Mouse (Mus musculus): Measurements from ENCODE around the gene Rps15. TPM values are rescaled to one million over a fixed set of nuclear protein-coding genes. Genes with fewer than 3 reads are reported as not detected.
"Not testable (repeated sequence)": the region's sequence is repeated elsewhere in the genome, so short reads cannot be mapped to it uniquely, and the experiment has no call there.

The Rps15 gene
- 573 and 601 TPM in 2 replicates for polyA plus RNA-seq (2015; fragmentation: Nextera tagmentation; extraction: Ambion mirVana)

DNA sequence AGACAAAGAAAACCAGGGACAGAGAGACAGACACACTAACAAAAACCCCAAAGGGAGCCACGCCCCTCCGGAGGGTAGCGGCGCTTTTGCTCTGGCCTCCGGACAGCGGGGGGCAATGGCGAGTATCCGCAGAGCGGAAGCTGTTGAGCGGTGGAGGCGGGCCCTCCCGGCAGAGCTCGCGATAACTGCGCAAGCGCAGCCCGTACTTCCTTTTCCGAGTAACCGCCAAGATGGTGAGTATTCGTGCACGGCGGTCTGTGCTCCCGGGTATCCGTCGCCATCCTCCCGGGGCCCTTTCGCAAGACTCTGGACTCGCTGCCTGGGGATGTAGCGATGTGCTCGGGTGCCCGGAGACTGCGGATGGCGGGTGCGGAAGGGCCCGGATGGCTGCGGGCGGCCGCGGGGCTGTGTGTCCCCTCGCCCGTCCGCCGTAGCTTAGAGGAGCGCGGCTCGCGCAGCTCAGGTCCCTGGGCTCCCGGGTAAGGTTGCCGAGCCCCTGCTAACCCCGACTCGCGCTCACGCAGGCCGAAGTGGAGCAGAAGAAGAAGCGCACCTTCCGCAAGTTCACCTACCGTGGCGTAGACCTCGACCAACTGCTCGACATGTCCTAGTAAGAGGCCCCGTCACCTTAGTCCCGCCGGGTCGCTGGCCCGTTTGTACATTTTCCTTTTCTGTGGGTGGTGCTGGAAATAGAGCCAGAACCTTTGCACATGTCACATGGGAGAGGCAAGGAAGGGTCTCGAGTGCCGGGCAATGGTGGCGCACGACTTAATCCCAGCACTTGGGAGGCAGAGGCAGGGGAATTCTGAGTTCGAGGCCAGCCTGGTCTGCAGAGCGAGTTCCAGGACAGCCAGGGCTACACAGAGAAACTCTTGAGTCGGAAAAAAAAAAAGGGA is at the start of gene Rps15:
Rps15 (plus strand) TSS at position 203 of the 896 bp plus-strand sequence.
- peak; percentile 69 for ATAC-seq (ENCODE audit: low read depth)

DNA sequence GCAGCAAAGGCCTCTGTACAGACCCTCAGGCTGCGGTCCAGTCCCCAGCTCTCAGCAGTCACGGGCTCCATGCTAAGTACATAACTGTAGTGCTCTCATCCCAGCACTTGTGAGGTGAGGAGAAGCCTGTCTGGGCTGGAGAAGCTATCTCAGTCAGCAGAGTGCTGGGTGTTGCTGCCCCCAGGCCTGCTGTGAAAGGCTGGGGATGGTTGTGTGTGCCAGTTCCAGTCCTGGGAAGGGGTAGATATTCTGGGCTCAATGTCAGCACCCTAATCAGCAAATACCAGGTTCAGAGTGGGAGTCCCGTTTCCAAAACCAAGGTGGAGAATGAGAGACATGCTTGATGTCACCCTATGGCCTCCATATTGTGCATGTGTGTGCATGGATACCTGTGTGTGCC is 49.6 kb upstream of the Rps15 start:
- 0 out of 2 replicates have a peak overlapping the region, but pooled peaks have one; percentile 17 for H3K9ac ChIP-seq
- no peaks in the 10 kb centered on the region for H3K27me3 ChIP-seq
- ATAC-seq (ENCODE audit: low read depth): no peak
- H3K27ac ChIP-seq (replicated peaks): no peak overlapping the region
- 96% methylated on average over 3 of the region's 3 CpGs for WGBS
- H3K4me3 ChIP-seq: no peak overlapping the region
- no peaks in the 10 kb centered on the region for H3K9me3 ChIP-seq
- H3K36me3 ChIP-seq: peaks cover 69% of the 10 kb centered on the region
- H3K4me1 ChIP-seq (replicated peaks): peaks cover 6% of the 10 kb centered on the region
- no peak overlapping the region for H3K4me2 ChIP-seq

More for the DNA sequence above, at the start of gene Rps15:
- Histone ChIP-seq H3K27ac (replicated peaks) (peak within 1 kb of the TSS; percentile 91), H3K9ac (peak within 1 kb of the TSS; percentile 100), H3K9me3 (no peaks in the 10 kb centered on the region), H3K4me1 (replicated peaks) (peaks cover 54% of the 10 kb centered on the region), H3K36me3 (peaks cover 39% of the 10 kb centered on the region), H3K4me3 (peak within 1 kb of the TSS; percentile 97), H3K27me3 (no peaks in the 10 kb centered on the region), H3K4me2 (peak within 1 kb of the TSS; percentile 100)
- WGBS: under 1% methylated on average over 72 of the region's 72 CpGs

DNA sequence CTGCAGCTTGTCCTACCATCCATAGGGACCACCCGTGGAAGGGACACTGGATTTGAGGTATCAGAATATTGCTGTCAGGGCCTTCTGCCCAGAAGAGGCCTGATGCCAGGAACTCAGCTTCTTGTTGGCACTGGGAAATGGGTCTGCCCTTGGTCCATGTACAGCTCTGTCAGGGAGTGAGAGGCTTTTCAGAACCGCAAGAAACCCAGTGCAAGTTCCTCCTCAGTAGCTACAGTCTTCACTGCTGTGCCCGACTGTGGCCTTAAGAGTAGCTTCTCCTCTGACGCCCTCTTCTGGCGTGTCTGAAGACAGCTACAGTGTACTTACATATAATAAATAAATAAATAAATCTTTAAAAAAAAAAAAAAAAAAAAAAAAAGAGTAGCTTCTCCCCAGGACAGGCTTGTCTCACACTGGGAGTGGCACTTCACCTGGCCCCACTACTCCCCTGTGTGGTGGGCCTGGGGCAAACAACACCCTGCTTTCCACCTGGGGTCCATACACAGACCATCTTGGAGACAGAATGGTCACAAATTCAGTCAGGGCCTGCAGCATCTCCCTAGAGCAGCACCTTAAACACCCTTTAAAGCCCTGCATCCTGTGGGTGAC is 47.4 kb upstream of the Rps15 start:
- no peak for ATAC-seq (ENCODE audit: low read depth)
- Histone ChIP-seq H3K9me3 (no peaks in the 10 kb centered on the region), H3K4me2 (no peak overlapping the region), H3K27ac (replicated peaks) (no peak overlapping the region), H3K27me3 (no peaks in the 10 kb centered on the region), H3K36me3 (peaks cover 46% of the 10 kb centered on the region), H3K9ac (0 out of 2 replicates have a peak overlapping the region, but pooled peaks have one; percentile 58), H3K4me1 (replicated peaks) (peaks cover 15% of the 10 kb centered on the region), H3K4me3 (no peak overlapping the region)
- WGBS: 34% methylated on average over 5 of the region's 5 CpGs

DNA sequence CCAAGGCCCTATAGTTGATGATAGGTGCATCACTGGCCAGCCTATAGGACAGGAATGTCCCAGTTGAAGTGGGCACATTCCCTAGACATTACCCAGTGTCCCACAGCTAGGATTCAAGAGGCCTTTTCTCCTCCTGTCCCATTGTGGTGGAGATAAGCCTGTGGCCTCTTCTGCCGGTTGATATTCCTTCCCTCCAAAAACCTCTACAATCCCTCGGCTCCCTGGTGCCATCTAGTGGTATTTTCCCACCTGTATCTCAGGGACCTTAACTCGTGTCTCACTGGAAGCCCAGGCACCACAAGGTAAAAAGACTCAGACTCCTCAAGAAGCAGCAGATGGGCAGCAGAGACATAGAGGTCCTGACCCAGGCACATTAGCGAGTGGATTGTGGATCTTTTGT is 46.7 kb upstream of the Rps15 start:
- H3K4me3 ChIP-seq: no peak overlapping the region
- H3K4me1 ChIP-seq (replicated peaks): peaks cover 22% of the 10 kb centered on the region
- 0 out of 2 replicates have a peak, but pooled peaks have one; percentile 16 for ATAC-seq (ENCODE audit: low read depth)
- WGBS: 6% methylated on average over 4 of the region's 4 CpGs
- peak overlapping the region; percentile 74 for H3K27ac ChIP-seq (replicated peaks)
- no peaks in the 10 kb centered on the region for H3K9me3 ChIP-seq
- H3K4me2 ChIP-seq: no peak overlapping the region
- H3K9ac ChIP-seq: peak overlapping the region; percentile 58
- no peaks in the 10 kb centered on the region for H3K27me3 ChIP-seq
- peaks cover 39% of the 10 kb centered on the region for H3K36me3 ChIP-seq

DNA sequence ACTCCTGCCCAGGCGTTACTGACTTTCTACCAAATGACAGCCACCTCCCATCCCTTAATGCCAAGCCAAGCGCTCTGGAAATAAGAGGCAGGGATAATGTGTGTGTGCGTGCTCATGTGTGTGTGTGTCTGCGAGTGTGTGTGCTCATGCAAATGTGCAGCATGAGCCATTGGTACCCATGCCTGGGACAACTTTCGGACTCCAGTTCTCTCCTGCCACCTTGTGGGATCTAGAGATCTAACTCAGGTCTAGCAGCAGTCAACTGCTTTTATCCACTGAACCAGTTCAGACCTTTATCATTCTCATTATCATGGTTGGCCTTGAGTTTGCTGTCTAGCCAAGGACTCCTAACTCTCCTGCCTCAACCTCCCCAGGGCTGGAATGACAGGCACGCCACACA is 44.4 kb upstream of the Rps15 start:
- Histone ChIP-seq H3K9ac (no peak overlapping the region), H3K4me2 (no peak overlapping the region), H3K36me3 (peaks cover 18% of the 10 kb centered on the region), H3K4me3 (no peak overlapping the region), H3K9me3 (no peaks in the 10 kb centered on the region), H3K4me1 (replicated peaks) (peaks cover 30% of the 10 kb centered on the region), H3K27me3 (no peaks in the 10 kb centered on the region), H3K27ac (replicated peaks) (no peak overlapping the region)
- 55% methylated on average over 6 of the region's 6 CpGs for WGBS
- no peak for ATAC-seq (ENCODE audit: low read depth)

DNA sequence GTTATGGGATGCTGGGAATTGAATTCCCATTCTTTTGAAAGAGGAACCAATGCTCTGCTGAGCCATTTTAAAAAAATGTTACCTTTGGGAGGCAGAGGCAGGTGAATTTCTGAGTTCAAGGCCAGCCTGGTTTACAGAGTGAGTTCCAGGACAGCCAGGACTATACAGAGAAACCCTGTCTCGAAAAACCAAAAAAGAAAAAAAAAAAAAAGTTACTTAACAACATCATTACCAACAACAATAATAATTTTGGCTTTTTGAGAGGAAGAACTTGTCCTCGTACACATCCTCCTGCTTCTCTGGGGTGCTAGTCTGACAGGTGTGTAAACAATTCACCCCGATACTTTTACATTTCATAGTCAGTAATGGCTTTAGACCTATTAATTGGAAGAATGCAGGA is 43.8 kb upstream of the Rps15 start:
- ATAC-seq (ENCODE audit: low read depth); H3K9me3 ChIP-seq; H3K9ac ChIP-seq; H3K27me3 ChIP-seq; H3K27ac ChIP-seq (replicated peaks): not testable (repeated sequence)
- peak overlapping the region; percentile 78 for H3K4me3 ChIP-seq
- peak overlapping the region; percentile 97 for H3K4me2 ChIP-seq
- H3K36me3 ChIP-seq: peaks cover 18% of the 10 kb centered on the region
- WGBS: 44% methylated on average over 3 of the region's 3 CpGs
- peaks cover 30% of the 10 kb centered on the region for H3K4me1 ChIP-seq (replicated peaks)

DNA sequence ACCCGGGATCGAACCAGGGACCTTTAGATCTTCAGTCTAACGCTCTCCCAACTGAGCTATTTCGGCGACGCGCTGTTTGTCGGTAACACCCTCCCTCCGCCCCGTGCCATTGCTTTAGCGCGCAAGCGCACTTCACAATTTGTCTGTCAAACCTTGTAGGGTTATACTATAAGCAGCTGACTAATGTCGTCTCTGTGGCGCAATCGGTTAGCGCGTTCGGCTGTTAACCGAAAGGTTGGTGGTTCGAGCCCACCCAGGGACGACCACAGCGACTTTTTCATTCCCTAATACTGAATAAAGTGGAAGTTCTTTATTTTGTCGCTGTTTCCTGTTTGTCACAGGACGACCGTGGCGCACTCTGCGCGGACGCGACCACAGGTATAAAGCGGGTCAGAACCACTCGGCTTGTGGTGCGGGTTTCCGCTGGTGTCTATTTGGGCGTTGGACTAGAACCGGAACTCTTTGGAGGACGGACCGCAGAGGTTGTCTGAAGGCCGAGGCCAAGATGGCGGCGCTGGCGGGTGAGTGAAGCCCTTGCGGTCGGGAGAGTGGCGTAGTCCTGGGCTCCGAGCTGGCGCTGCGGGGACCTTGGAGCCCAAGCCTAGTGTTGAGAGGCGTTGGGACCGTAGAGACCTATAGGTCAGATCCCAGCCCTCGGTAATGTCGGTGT is 43.1 kb upstream of the Rps15 start, which contains the start of gene Ndufs7:
Ndufs7 (plus strand) TSS at position 151 of the 670 bp plus-strand sequence.
- H3K4me2 ChIP-seq: peak within 1 kb of the TSS; percentile 97
- peaks cover 30% of the 10 kb centered on the region for H3K4me1 ChIP-seq (replicated peaks)
- H3K36me3 ChIP-seq: peaks cover 18% of the 10 kb centered on the region
- peak within 1 kb of the TSS; percentile 78 for H3K4me3 ChIP-seq
- H3K9me3 ChIP-seq: no peaks in the 10 kb centered on the region
- peak within 1 kb of the TSS; percentile 92 for H3K27ac ChIP-seq (replicated peaks)
- peak; percentile 86 for ATAC-seq (ENCODE audit: low read depth)
- H3K27me3 ChIP-seq: no peaks in the 10 kb centered on the region
- WGBS: under 1% methylated on average over 53 of the region's 53 CpGs
- peak within 1 kb of the TSS; percentile 88 for H3K9ac ChIP-seq

DNA sequence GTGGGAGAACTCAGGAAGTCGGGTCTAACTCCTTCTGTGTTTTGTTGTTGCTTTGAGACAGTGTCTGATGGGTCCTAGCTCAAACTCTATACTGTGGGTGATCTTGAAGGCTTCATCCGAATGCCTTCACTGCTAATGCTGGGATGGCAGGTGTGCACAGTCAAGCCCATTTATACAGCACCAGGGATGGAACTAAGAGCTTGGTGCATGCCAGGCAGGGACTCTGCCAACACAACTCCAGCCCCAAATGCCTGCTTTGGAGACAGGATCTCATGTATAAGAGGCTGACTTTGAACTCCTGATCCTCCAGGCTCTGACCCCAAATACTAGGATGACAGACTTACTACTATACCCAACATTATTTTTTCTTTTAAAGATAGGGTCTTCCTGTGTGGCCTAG is 42.2 kb upstream of the Rps15 start:
- H3K27me3 ChIP-seq: no peaks in the 10 kb centered on the region
- H3K36me3 ChIP-seq: peaks cover 24% of the 10 kb centered on the region
- WGBS: 49% methylated on average over 2 of the region's 2 CpGs
- peak overlapping the region; percentile 88 for H3K9ac ChIP-seq
- no peaks in the 10 kb centered on the region for H3K9me3 ChIP-seq
- H3K4me1 ChIP-seq (replicated peaks): peaks cover 30% of the 10 kb centered on the region
- H3K27ac ChIP-seq (replicated peaks): peak overlapping the region; percentile 92; the same call in 1 of the 2 replicates
- peak overlapping the region; percentile 78 for H3K4me3 ChIP-seq
- no peak for ATAC-seq (ENCODE audit: low read depth)
- H3K4me2 ChIP-seq: peak overlapping the region; percentile 97

DNA sequence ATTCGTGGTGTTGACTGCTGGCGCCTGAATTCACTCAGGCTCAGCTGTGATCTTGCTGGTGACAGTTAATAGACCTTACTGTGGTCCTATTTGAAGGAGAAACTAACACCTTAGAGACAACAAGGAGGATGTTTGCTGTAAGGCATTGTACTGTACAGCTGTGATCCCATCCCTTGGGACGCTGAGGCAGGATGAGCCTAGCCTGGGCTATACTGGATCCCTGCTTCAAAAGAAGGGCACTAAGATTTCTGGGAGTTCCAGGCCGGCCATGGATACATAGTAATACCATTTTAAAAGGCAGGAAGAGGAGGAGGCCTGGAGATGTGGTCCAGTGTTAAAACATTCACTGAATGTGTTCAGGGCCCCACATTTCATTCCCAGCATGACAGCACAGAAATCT is 41.7 kb upstream of the Rps15 start:
- 90% methylated on average over 4 of the region's 4 CpGs for WGBS
- no peak for ATAC-seq (ENCODE audit: low read depth)
- Histone ChIP-seq H3K27me3 (no peaks in the 10 kb centered on the region), H3K4me3 (peak overlapping the region; percentile 78), H3K9me3 (no peaks in the 10 kb centered on the region), H3K4me1 (replicated peaks) (peaks cover 25% of the 10 kb centered on the region), H3K36me3 (peaks cover 29% of the 10 kb centered on the region), H3K27ac (replicated peaks) (no peak overlapping the region), H3K9ac (0 out of 2 replicates have a peak overlapping the region, but pooled peaks have one; percentile 88), H3K4me2 (peak overlapping the region; percentile 97)

DNA sequence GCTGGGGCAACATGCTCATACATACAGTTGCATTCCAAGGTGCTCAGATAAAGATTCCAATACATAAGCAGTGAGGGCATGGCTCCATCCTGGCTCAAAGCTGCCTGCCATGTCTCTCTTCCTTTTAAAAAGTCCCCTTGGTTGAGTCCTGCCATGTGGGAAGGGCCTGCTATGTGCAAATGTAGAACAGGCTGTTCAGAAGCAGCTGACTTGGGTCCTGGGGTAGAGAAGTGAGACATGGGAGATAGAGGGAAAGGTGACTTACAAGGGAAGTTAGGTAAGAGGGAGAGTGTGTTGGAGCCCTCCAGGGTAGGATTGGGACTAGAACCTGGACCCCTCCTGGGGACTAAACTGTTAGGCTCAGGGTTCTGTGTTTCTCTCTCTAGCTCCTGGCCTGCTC is 40.2 kb upstream of the Rps15 start:
- Histone ChIP-seq H3K9ac (no peak overlapping the region), H3K4me1 (replicated peaks) (peaks cover 32% of the 10 kb centered on the region), H3K27ac (replicated peaks) (no peak overlapping the region), H3K9me3 (no peaks in the 10 kb centered on the region), H3K27me3 (no peaks in the 10 kb centered on the region), H3K4me2 (no peak overlapping the region), H3K4me3 (no peak overlapping the region), H3K36me3 (peaks cover 43% of the 10 kb centered on the region)
- ATAC-seq (ENCODE audit: low read depth): no peak

DNA sequence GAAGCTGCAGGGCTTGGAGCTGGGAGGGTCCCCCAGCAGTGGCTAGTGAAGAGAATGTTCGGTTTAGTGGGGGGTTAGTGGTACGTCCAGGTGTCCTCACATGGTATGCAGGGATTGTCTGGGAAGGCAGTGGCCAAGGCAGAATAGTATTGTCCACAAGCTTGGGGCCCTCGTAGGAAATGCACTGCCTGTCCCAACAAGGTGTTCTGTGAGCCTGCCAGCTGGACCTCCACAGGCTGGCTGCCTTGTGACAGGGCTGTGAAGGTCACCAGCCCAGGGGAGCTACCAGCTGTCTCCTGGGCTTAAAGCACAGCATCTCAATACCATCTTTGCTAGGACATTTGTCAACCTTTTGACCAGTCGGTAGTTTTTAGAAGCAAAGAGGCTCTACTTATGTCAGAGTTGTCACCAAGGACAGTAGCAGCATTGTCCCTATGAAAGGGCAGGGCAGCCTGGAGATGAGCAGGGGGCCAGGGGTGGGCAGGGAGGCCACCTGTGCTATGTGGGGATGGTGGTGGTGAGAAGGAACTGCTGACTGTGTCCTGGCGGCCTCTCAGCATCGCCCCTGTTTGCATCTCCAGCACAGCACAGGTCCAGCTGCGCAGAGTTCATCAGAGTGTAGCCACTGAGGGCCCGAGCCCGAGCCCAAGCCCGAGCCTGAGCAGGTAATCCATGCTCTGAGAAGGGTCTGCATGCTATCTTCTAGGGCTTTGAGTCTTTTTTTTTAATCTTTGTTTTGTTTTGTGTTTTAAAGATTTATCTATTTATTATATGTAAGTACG is 39.6 kb upstream of the Rps15 start:
- Histone ChIP-seq H3K4me3 (no peak overlapping the region), H3K4me2 (no peak overlapping the region), H3K27me3 (no peaks in the 10 kb centered on the region), H3K36me3 (peaks cover 48% of the 10 kb centered on the region), H3K9me3 (no peaks in the 10 kb centered on the region), H3K27ac (replicated peaks) (no peak overlapping the region), H3K9ac (no peak overlapping the region), H3K4me1 (replicated peaks) (peaks cover 31% of the 10 kb centered on the region)
- no peak for ATAC-seq (ENCODE audit: low read depth)
- WGBS: 93% methylated on average over 11 of the region's 11 CpGs
